21 mouse cellular contexts compared by ENCODE assay signal in the genomic region with DNA sequence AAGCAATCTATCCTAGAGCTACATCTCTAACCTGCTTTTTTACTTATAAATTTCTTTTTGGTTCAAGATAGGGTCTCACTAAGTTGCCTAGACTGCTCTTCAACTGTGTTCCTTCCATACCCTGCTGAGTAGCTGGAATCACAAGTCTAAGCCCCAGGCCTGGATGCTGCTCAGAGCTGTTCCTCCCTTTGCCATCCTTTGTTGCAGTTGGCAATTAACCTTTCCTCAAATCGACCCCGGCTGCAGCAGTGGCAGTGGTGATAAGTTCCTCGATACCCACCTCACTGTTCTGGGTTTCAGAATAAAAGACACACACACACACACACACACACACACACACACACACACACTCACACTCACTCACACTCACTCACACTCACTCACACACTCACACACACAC. TPM values are rescaled to one million over a fixed set of nuclear protein-coding genes. Genes with fewer than 3 reads are reported as not detected.
DNase-seq lines count a peak whose midpoint lies in the region; ATAC-seq lines count a peak whose summit lies in the region.
"Had no signal": no experiment of that assay in that cellular context is flagged by ENCODE, and none has a peak within 500 bp of the region (broad histone marks: within the 10 kb centered on the region; RNA-seq: fewer than 3 reads in every experiment).

No protein-coding gene starts in this region.

- no peak overlapping the region for H3K9ac ChIP-seq in heart, embryonic 11.5 days (ENCODE audit: low read depth, low read length)
- no peak overlapping the region for H3K9ac ChIP-seq in midbrain, embryonic 11.5 days (ENCODE audit: low read length)
- H3K9ac ChIP-seq in midbrain, embryonic 13.5 days (replicated peaks): no peak overlapping the region

- H3K36me3 ChIP-seq in heart, embryonic 11.5 days (ENCODE audit: control insufficient read depth, insufficient read depth, low read length): no peaks in the 10 kb centered on the region
- no peaks in the 10 kb centered on the region for H3K36me3 ChIP-seq in midbrain, embryonic 11.5 days (ENCODE audit: control insufficient read depth, insufficient read depth, low read length)
- no peaks in the 10 kb centered on the region for H3K36me3 ChIP-seq in midbrain, embryonic 13.5 days
- H3K36me3 ChIP-seq: G1E had no signal

- no peak overlapping the region for H3K27ac ChIP-seq in heart, embryonic 11.5 days (ENCODE audit: low read depth, low read length)
- no peak overlapping the region for H3K27ac ChIP-seq in midbrain, embryonic 11.5 days (ENCODE audit: low read depth, low read length)
- H3K27ac ChIP-seq in midbrain, embryonic 13.5 days: no peak overlapping the region
- H3K27ac ChIP-seq in brown adipose tissue, adult 24 weeks (replicated peaks; ENCODE audit: low read depth, low read length): peak overlapping the region; percentile 84

- 77% methylated on average over 3 of the region's 3 CpGs for WGBS in heart, embryonic 11.5 days (ENCODE audit: insufficient replicate concordance)
- 94% methylated on average over 3 of the region's 3 CpGs for WGBS in midbrain, embryonic 11.5 days
- WGBS in midbrain, embryonic 13.5 days: 99% methylated on average over 3 of the region's 3 CpGs

- peak; percentile 60 for DNase-seq in heart, adult 11 months
- DNase-seq in midbrain, embryonic 11.5 days (ENCODE audit: low spot score, missing footprints): peak; percentile 72
- DNase-seq in spleen, postnatal 4 days (ENCODE audit: low spot score in 2 of 2): no peak
- DNase-seq: adrenal gland, adult 2 months; adrenal gland, adult 8-10 months; adrenal gland, postnatal 10 days; adrenal gland, postnatal 14 days; adrenal gland, postnatal 25 days; adrenal gland, postnatal 36 days; B cell, adult 2 months; cerebellum, adult 11 months; cerebellum, adult 11-12 months; cerebellum, adult 18-20 months; cerebellum, adult 2 months had no signal

- no peak for ATAC-seq in heart, embryonic 11.5 days (replicated peaks; ENCODE audit: insufficient number of reproducible peaks, low FRiP score, low TSS enrichment)
- no peak for ATAC-seq in midbrain, embryonic 11.5 days (ENCODE audit: low FRiP score)
- ATAC-seq in midbrain, embryonic 13.5 days: no peak
- ATAC-seq: activated CD4-positive, CD25-positive, alpha-beta regulatory T cell, adult 4 months; CD4-positive, CD25-positive, alpha-beta regulatory T cell, adult 4 months; Patski had no signal

- H3K4me3 ChIP-seq in heart, embryonic 11.5 days (ENCODE audit: low read depth, low read length): no peak overlapping the region
- no peak overlapping the region for H3K4me3 ChIP-seq in midbrain, embryonic 11.5 days (ENCODE audit: low read depth, low read length)
- H3K4me3 ChIP-seq in midbrain, embryonic 13.5 days (replicated peaks): no peak overlapping the region
- peak overlapping the region; percentile 58 for H3K4me3 ChIP-seq in brown adipose tissue, adult 24 weeks (ENCODE audit: insufficient read depth, low read depth, low read length)

- H3K4me2 ChIP-seq in heart, embryonic 11.5 days: no peak overlapping the region
- H3K4me2 ChIP-seq in midbrain, embryonic 11.5 days: no peak overlapping the region
- no peak overlapping the region for H3K4me2 ChIP-seq in midbrain, embryonic 13.5 days (replicated peaks)

- no peaks in the 10 kb centered on the region for H3K27me3 ChIP-seq in heart, embryonic 11.5 days (ENCODE audit: control insufficient read depth, insufficient read depth, low read length)
- no peaks in the 10 kb centered on the region for H3K27me3 ChIP-seq in midbrain, embryonic 11.5 days (ENCODE audit: control insufficient read depth, insufficient read depth, low read length)
- H3K27me3 ChIP-seq in midbrain, embryonic 13.5 days: no peaks in the 10 kb centered on the region
- H3K27me3 ChIP-seq: Patski had no signal

- no peaks in the 10 kb centered on the region for H3K9me3 ChIP-seq in heart, embryonic 11.5 days (replicated peaks; ENCODE audit: control insufficient read depth, low read length)
- no peaks in the 10 kb centered on the region for H3K9me3 ChIP-seq in midbrain, embryonic 11.5 days (ENCODE audit: control insufficient read depth, low read length)
- no peaks in the 10 kb centered on the region for H3K9me3 ChIP-seq in midbrain, embryonic 13.5 days

- peaks cover 6% of the 10 kb centered on the region for H3K4me1 ChIP-seq in heart, embryonic 11.5 days (ENCODE audit: control insufficient read depth, insufficient read depth, low read length)
- H3K4me1 ChIP-seq in midbrain, embryonic 11.5 days (ENCODE audit: control insufficient read depth, insufficient read depth, low read length): peaks cover 4% of the 10 kb centered on the region; the same call in 1 of the 2 replicates
- H3K4me1 ChIP-seq in midbrain, embryonic 13.5 days (replicated peaks): peaks cover 25% of the 10 kb centered on the region
- peaks cover 25% of the 10 kb centered on the region for H3K4me1 ChIP-seq in brown adipose tissue, adult 24 weeks (ENCODE audit: control insufficient read depth, insufficient read depth, insufficient read length, low read length)

RNA-seq across cellular contexts. Expression of a gene that starts 4.0 kb away (rescaled TPM):
- polyA plus RNA-seq in heart, embryonic 11.5 days (2014; fragmentation: Nextera tagmentation; extraction: Ambion mirVana): 0.55 and 1.1 TPM in 2 replicates
- polyA plus RNA-seq in midbrain, embryonic 11.5 days (2014; fragmentation: Nextera tagmentation; extraction: Ambion mirVana): 1.1 and 1.7 TPM in 2 replicates
- 4.4 and 6.5 TPM in 2 replicates for polyA plus RNA-seq in midbrain, embryonic 13.5 days (2015; fragmentation: Nextera tagmentation; extraction: Ambion mirVana)
- polyA plus RNA-seq in brown adipose tissue, adult 24 weeks (2012; ENCODE audit: insufficient read depth, insufficient read length, missing spikeins): 237 and 366 TPM in 2 replicates
- polyA plus RNA-seq: activated CD4-positive, CD25-positive, alpha-beta regulatory T cell, adult 4 months; CD4-positive, CD25-positive, alpha-beta regulatory T cell, adult 4 months had no signal

RNA-seq across cellular contexts. Expression of a gene that starts 17.4 kb away (rescaled TPM):
- polyA plus RNA-seq in heart, embryonic 11.5 days (2014; fragmentation: Nextera tagmentation; extraction: Ambion mirVana): 0.21 and 1.0 TPM in 2 replicates
- polyA plus RNA-seq in midbrain, embryonic 11.5 days (2014; fragmentation: Nextera tagmentation; extraction: Ambion mirVana): 1.6 and 1.9 TPM in 2 replicates
- 4.0 and 4.9 TPM in 2 replicates for polyA plus RNA-seq in midbrain, embryonic 13.5 days (2015; fragmentation: Nextera tagmentation; extraction: Ambion mirVana)
- not detected in 2 replicates for polyA plus RNA-seq in brown adipose tissue, adult 24 weeks (2012; ENCODE audit: insufficient read depth, insufficient read length, missing spikeins)
- polyA plus RNA-seq: activated CD4-positive, CD25-positive, alpha-beta regulatory T cell, adult 4 months; CD4-positive, CD25-positive, alpha-beta regulatory T cell, adult 4 months; G1E had no signal

Comparison
In these comparisons a context has a peak if more than half of its experiments do, and no peak if none do; other contexts are left out.
1. DNase-seq: peak in heart, adult 11 months (single experiment) and midbrain, embryonic 11.5 days (single experiment); none in spleen, postnatal 4 days (0 of 2).
2. RNA of a gene that starts 4.0 kb away (polyA plus RNA-seq): 237 to 366 TPM in brown adipose tissue, adult 24 weeks; 4.4 to 6.5 TPM in midbrain, embryonic 13.5 days, 1.1 to 1.7 TPM in midbrain, embryonic 11.5 days and 0.55 to 1.1 TPM in heart, embryonic 11.5 days; every median in the first group is over 10 times any median in the second.